Comparison of ENCODE assay signal across 18 mouse cellular contexts in the genomic region with DNA sequence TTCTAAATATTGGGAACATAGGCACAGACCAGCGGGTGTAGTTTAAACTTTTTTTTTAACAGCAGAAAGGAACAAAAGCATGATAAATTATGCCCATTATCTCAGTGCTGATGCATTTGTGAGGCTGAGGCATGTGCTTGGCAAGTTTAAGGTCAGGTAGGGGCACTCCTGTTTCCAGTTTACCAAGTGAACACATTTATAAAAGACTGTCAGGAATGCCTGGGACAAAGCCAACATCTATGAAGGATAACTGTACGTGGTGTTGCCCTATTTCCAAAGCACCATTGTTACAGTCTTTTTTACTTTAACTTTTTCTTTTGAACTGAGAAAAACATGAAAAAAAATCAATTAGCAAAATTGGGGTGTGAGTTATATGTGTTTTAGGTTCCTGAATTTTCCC. TPM values are rescaled to one million over a fixed set of nuclear protein-coding genes. Genes with fewer than 3 reads are reported as not detected.
"Had no signal": no experiment of that assay in that cellular context is flagged by ENCODE, and none has a peak within 500 bp of the region (broad histone marks: within the 10 kb centered on the region; RNA-seq: fewer than 3 reads in every experiment).

No protein-coding gene starts in this region.

- H3K9ac ChIP-seq: liver, embryonic 15.5 days; lung, embryonic 14.5 days; midbrain, embryonic 15.5 days; neural tube, embryonic 13.5 days had no signal

- H3K27me3 ChIP-seq: liver, embryonic 15.5 days; midbrain, embryonic 15.5 days; neural tube, embryonic 13.5 days had no signal

- H3K4me2 ChIP-seq: liver, embryonic 11.5 days; liver, embryonic 15.5 days; lung, embryonic 14.5 days; midbrain, embryonic 15.5 days; neural tube, embryonic 13.5 days had no signal

- DNase-seq: kidney, adult 9 months; kidney, postnatal 10 days; kidney, postnatal 4 days; lung, embryonic 14.5 days; lung, postnatal 10 days; retina, postnatal 1 day; right cerebral cortex, postnatal 4 days; spleen, adult 18-20 months; thymus, adult 18-20 months; thymus, postnatal 14 days had no signal

- H3K4me1 ChIP-seq: limb, embryonic 10.5 days; liver, embryonic 15.5 days; midbrain, embryonic 10.5 days; midbrain, embryonic 15.5 days; neural tube, embryonic 13.5 days had no signal

- H3K9me3 ChIP-seq: limb, embryonic 10.5 days; liver, embryonic 15.5 days; midbrain, embryonic 10.5 days; midbrain, embryonic 15.5 days; neural tube, embryonic 13.5 days had no signal

- H3K4me3 ChIP-seq: layer of hippocampus, adult 2 months; limb, embryonic 10.5 days; liver, embryonic 15.5 days; midbrain, embryonic 10.5 days; midbrain, embryonic 15.5 days; neural tube, embryonic 13.5 days had no signal

- H3K27ac ChIP-seq: layer of hippocampus, adult 2 months; limb, embryonic 10.5 days; liver, embryonic 15.5 days; midbrain, embryonic 10.5 days; midbrain, embryonic 15.5 days; neural tube, embryonic 13.5 days had no signal

- ATAC-seq: midbrain, embryonic 15.5 days had no signal

RNA-seq across cellular contexts. Expression of gene Klrg2, which starts 27.1 kb away (rescaled TPM):
- polyA plus RNA-seq: midbrain, embryonic 10.5 days had no signal

RNA-seq across cellular contexts. Expression of gene Clec2l, which starts 53.0 kb away (rescaled TPM):
- total RNA-seq: megakaryocyte progenitor cell, adult 5-6 weeks had no signal
